Mouse (Mus musculus) MEL (cell line): ENCODE measurements around the gene Gm13539. TPM values are rescaled to one million over a fixed set of nuclear protein-coding genes. Genes with fewer than 3 reads are reported as not detected.

Source experiments
- DNase-seq: peaks from one replicate; pipeline ENCODE4 v3.0.0; 2011; ENCODE audit warnings: low read depth, low spot score
- H3K27ac ChIP-seq: 2 replicates; pipeline ENCODE4 v1.5.1; 2012; ENCODE audit warnings: low read depth, mild to moderate bottlenecking, control low read depth, low read length, moderate library complexity; ENCODE audit not compliant: control insufficient read depth
- H3K27me3 ChIP-seq, 2 experiments: fragments of 150-350 bp in 1 of 2; sonication (generic) in 1 of 2; 2 replicates each; pipeline ENCODE4 v1.6.1; 2012; ENCODE audit warnings: low read length in 2 of 2, mild to moderate bottlenecking in 2 of 2, improper control_type of control experiment in 1 of 2, moderate library complexity in 1 of 2; ENCODE audit not compliant: insufficient read depth in 2 of 2, control insufficient read depth in 1 of 2
- H3K36me3 ChIP-seq, 2 experiments: 2 replicates each; pipeline ENCODE4 v1.6.1; 2012 to 2014; ENCODE audit warnings: low read length in 2 of 2, improper control_type of control experiment in 1 of 2, inconsistent platforms in 1 of 2, mild to moderate bottlenecking in 1 of 2; ENCODE audit not compliant: insufficient read depth in 2 of 2, control insufficient read depth in 1 of 2
- H3K4me1 ChIP-seq, 2 experiments: fragments of 150-350 bp in 1 of 2; sonication (generic) in 1 of 2; 2 replicates each; pipeline ENCODE4 v1.6.1; 2012; ENCODE audit warnings: low read length in 2 of 2, improper control_type of control experiment in 1 of 2, mild to moderate bottlenecking in 1 of 2; ENCODE audit not compliant: insufficient read depth in 2 of 2, control insufficient read depth in 1 of 2
- H3K4me3 ChIP-seq, 2 experiments: fragments of 150-350 bp in 1 of 2; sonication (generic) in 1 of 2; 2 replicates each; pipeline ENCODE4 v1.5.1; 2012; ENCODE audit warnings: low read depth in 2 of 2, low read length in 2 of 2, mild to moderate bottlenecking in 2 of 2, moderate library complexity in 2 of 2, control low read depth in 1 of 2, improper control_type of control experiment in 1 of 2; ENCODE audit not compliant: control insufficient read depth in 1 of 2, insufficient read depth in 1 of 2
- H3K79me2 ChIP-seq: 2 replicates; pipeline ENCODE4 v1.6.1; 2012; ENCODE audit warnings: mild to moderate bottlenecking, low read length, moderate library complexity; ENCODE audit not compliant: control insufficient read depth, poor library complexity, insufficient read depth
- H3K9ac ChIP-seq: 2 replicates; pipeline ENCODE4 v1.6.1; 2012; ENCODE audit warnings: low read depth, mild to moderate bottlenecking, control low read depth, low read length, moderate library complexity; ENCODE audit not compliant: control insufficient read depth, poor library complexity, severe bottlenecking
- H3K9me3 ChIP-seq: fragments of 150-350 bp; sonication (generic); replicated peaks from 2 replicates; pipeline ENCODE4 v1.6.1; 2012; ENCODE audit warnings: mild to moderate bottlenecking, low read length, improper control_type of control experiment, moderate library complexity; ENCODE audit not compliant: insufficient read depth
- BHLHE40 ChIP-seq: IDR thresholded peaks from 2 replicates; pipeline ENCODE4 v1.6.1; 2012; ENCODE audit warnings: low read depth, mild to moderate bottlenecking, inconsistent platforms, low read length, improper control_type of control experiment, borderline replicate concordance
- E2F4 ChIP-seq: IDR thresholded peaks from 2 replicates; pipeline ENCODE4 v1.6.1; 2011; ENCODE audit warnings: low read depth, low read length, improper control_type of control experiment, borderline replicate concordance
- ELF1 ChIP-seq: IDR thresholded peaks from 2 replicates; pipeline ENCODE4 v1.6.1; 2014; ENCODE audit warnings: low read depth, mild to moderate bottlenecking, inconsistent platforms, low read length, improper control_type of control experiment, moderate library complexity
- ETS1 ChIP-seq: IDR thresholded peaks from 2 replicates; pipeline ENCODE4 v1.6.1; 2012; ENCODE audit warnings: low read depth, mild to moderate bottlenecking, inconsistent platforms, low read length, improper control_type of control experiment, moderate library complexity
- GABPA ChIP-seq: IDR thresholded peaks from 2 replicates; pipeline ENCODE4 v1.6.1; 2012; ENCODE audit warnings: low read depth, mild to moderate bottlenecking, inconsistent platforms, low read length, improper control_type of control experiment, moderate library complexity
- GATA1 ChIP-seq: IDR thresholded peaks from 2 replicates; pipeline ENCODE4 v1.6.1; 2011; ENCODE audit warnings: low read depth, low read length, improper control_type of control experiment
- JUND ChIP-seq: IDR thresholded peaks from 2 replicates; pipeline ENCODE4 v1.6.1; 2011; ENCODE audit warnings: low read depth, mild to moderate bottlenecking, improper control_type of control experiment, low read length
- KAT2A ChIP-seq: conservative IDR thresholded peaks from 2 replicates; pipeline ENCODE4 v1.6.1; 2012; ENCODE audit warnings: low read depth, low read length, improper control_type of control experiment, inconsistent platforms
- MAX ChIP-seq: IDR thresholded peaks from 2 replicates; pipeline ENCODE4 v1.6.1; 2011; ENCODE audit warnings: low read length, improper control_type of control experiment
- MAZ ChIP-seq: IDR thresholded peaks from 2 replicates; pipeline ENCODE4 v1.6.1; 2012; ENCODE audit warnings: low read depth, mild to moderate bottlenecking, inconsistent platforms, low read length, improper control_type of control experiment
- MEF2A ChIP-seq: IDR thresholded peaks from 2 replicates; pipeline ENCODE4 v1.6.1; 2014; ENCODE audit warnings: low read depth, mild to moderate bottlenecking, inconsistent platforms, low read length, improper control_type of control experiment; ENCODE audit not compliant: poor library complexity, insufficient replicate concordance, severe bottlenecking; ENCODE audit errors: extremely low read depth
- MXI1 ChIP-seq: IDR thresholded peaks from 2 replicates; pipeline ENCODE4 v1.6.1; 2011; ENCODE audit warnings: mild to moderate bottlenecking, low read depth, low read length, improper control_type of control experiment
- MYB ChIP-seq: IDR thresholded peaks from 2 replicates; pipeline ENCODE4 v1.6.1; 2011; ENCODE audit warnings: mild to moderate bottlenecking, low read depth, low read length, improper control_type of control experiment
- POLR2A ChIP-seq, 2 experiments: IDR thresholded peaks; 2 replicates each; pipeline ENCODE4 v1.6.1; 2011 to 2012; ENCODE audit warnings: low read length in 2 of 2, mild to moderate bottlenecking in 2 of 2, control low read depth in 1 of 2, improper control_type of control experiment in 1 of 2, low read depth in 1 of 2, moderate library complexity in 1 of 2; ENCODE audit not compliant: control insufficient read depth in 1 of 2, insufficient read depth in 1 of 2, poor library complexity in 1 of 2
- RAD21 ChIP-seq: IDR thresholded peaks from 2 replicates; pipeline ENCODE4 v1.6.1; 2011; ENCODE audit warnings: mild to moderate bottlenecking, low read depth, low read length, improper control_type of control experiment
- SMC3 ChIP-seq: IDR thresholded peaks from 2 replicates; pipeline ENCODE4 v1.6.1; 2011; ENCODE audit warnings: low read depth, low read length, improper control_type of control experiment
- TAL1 ChIP-seq: IDR thresholded peaks from 2 replicates; pipeline ENCODE4 v1.6.1; 2012; ENCODE audit warnings: mild to moderate bottlenecking, inconsistent platforms, low read length, moderate library complexity, mixed read lengths
- TBP ChIP-seq: IDR thresholded peaks from 2 replicates; pipeline ENCODE4 v1.8.0; 2011; ENCODE audit warnings: low read depth, low read length, improper control_type of control experiment
- UBTF ChIP-seq: IDR thresholded peaks from 2 replicates; pipeline ENCODE4 v1.6.1; 2012; ENCODE audit warnings: low read depth, mild to moderate bottlenecking, inconsistent platforms, low read length, improper control_type of control experiment, moderate library complexity, borderline replicate concordance; ENCODE audit not compliant: insufficient read depth
- USF1 ChIP-seq: IDR thresholded peaks from 2 replicates; pipeline ENCODE4 v1.6.1; 2014; ENCODE audit warnings: low read depth, mild to moderate bottlenecking, inconsistent platforms, low read length, improper control_type of control experiment, moderate library complexity
- USF2 ChIP-seq, 2 experiments: IDR thresholded peaks; 2 replicates each; pipeline ENCODE4 v1.6.1; 2011 to 2012; ENCODE audit warnings: improper control_type of control experiment in 2 of 2, low read length in 2 of 2, borderline replicate concordance in 1 of 2, inconsistent platforms in 1 of 2, low read depth in 1 of 2, mild to moderate bottlenecking in 1 of 2; ENCODE audit not compliant: insufficient read depth in 1 of 2
- polyA plus RNA-seq, 2 experiments: library from polyadenylated mRNA; stranded (reverse) in 1 of 2; unstranded in 1 of 2; fragments of >175 nt in 1 of 2; fragments of >200 nt in 1 of 2; gene quantifications; 2 replicates each; pipeline versions ENCODE4 v1.2.1 to v1.2.4; 2012; ENCODE audit warnings: low replicate concordance in 2 of 2, low read depth in 1 of 2; ENCODE audit not compliant: insufficient read length in 2 of 2, insufficient read depth in 1 of 2, missing spikeins in 1 of 2
- total RNA-seq: library from RNA; depleted of rRNA; stranded (reverse); fragments of 300-350 nt; gene quantifications from 2 replicates; pipeline ENCODE4 v1.2.3, GENCODE M21; 2012

Gm13539 gene
- total and polyA plus RNA-seq, 3 experiments = not detected

DNA sequence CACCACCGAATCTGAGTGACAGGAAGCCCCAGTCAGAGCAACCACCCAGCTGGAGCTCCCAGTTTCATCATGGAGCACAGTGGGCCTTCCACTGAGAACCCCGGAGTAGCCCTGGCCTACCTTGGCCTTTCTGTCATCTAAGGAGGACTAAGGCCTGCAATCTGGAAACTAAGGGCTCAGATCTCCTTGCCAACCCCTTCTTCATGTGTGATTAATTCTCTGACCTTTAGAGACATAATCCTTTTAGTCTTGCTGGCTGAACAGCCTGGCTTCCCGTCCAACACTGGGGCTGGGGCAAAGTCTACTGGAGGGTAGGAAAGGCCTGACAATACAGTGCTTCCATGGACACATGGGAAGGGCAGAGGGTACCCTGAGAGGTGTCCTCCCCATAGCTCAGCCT is 6.1 kb upstream of the Gm13539 start:
- H3K27me3 ChIP-seq = no peaks in the 10 kb centered on the region; a peak in 1 of 4 replicates
- H3K4me3 ChIP-seq = no peak overlapping the region
- H3K9ac ChIP-seq = no peak overlapping the region
- H3K9me3 ChIP-seq = no peaks in the 10 kb centered on the region
- TF ChIP-seq BHLHE40 (no peak), GABPA (no peak), UBTF (no peak), ELF1 (no peak), MYB (no peak), GATA1 (no peak), POLR2A (IDR thresholded peaks at IDR 0.05; ENCODE audit: control insufficient read depth in 1 of 2, insufficient read depth in 1 of 2, low read depth in 1 of 2, low read length in 2 of 2, poor library complexity in 1 of 2) (no peak), ETS1 (no peak), TAL1 (no peak), MAX (no peak), KAT2A (no peak), TBP (no peak), MAZ (no peak), USF2 (IDR thresholded peaks at IDR 0.05; ENCODE audit: borderline replicate concordance in 1 of 2, insufficient read depth in 1 of 2, low read depth in 1 of 2, low read length in 2 of 2) (no peak), JUND (no peak), SMC3 (no peak), MEF2A (no peak)
- TF ChIP-seq, all 39 proteins: peak for 0
- Histone ChIP-seq H3K79me2 (no peaks in the 10 kb centered on the region), H3K4me1 (0 out of 4 replicates have a peak, but pooled peaks cover 0 to 3% of the 10 kb centered on the region in 2 experiments), H3K27ac (no peak overlapping the region), H3K36me3 (no peaks in the 10 kb centered on the region)
- no peak for DNase-seq

DNA sequence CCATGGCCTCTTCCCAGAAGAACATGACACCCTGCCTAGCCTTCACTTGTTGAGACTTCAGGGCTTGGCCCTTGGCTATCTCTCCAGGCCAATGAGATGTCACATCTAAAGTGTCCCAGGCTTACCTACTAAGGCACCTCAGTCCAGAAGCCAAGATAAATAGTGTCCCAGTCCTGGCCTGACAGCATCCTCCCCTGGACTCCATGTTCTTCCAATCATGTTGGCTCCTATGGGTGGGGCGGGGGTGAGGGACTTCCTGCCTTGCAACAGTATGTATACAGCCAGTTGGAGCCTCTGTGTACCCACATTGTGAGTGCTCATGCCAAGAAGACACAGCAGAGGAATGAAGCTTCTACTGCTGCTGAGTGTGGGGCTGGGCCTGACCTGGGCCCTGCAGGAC is 5.3 kb upstream of the Gm13539 start, which contains the start of gene Lcn11:
TSS of gene Lcn11 (plus strand) at position 301 of the 400 bp plus-strand sequence.
- H3K9ac ChIP-seq = no peak within 1 kb of the TSS
- H3K4me1 ChIP-seq = no peaks in the 10 kb centered on the region
- H3K36me3 ChIP-seq = no peaks in the 10 kb centered on the region
- H3K27me3 ChIP-seq = no peaks in the 10 kb centered on the region; a peak in 1 of 4 replicates
- no peak for DNase-seq
- H3K27ac ChIP-seq = no peak within 1 kb of the TSS
- H3K9me3 ChIP-seq = no peaks in the 10 kb centered on the region
- no peaks in the 10 kb centered on the region for H3K79me2 ChIP-seq
- TF ChIP-seq USF1 (no peak), E2F4 (no peak), MXI1 (no peak), USF2 (IDR thresholded peaks at IDR 0.05; ENCODE audit: borderline replicate concordance in 1 of 2, insufficient read depth in 1 of 2, low read depth in 1 of 2, low read length in 2 of 2) (no peak), RAD21 (no peak), ETS1 (no peak), BHLHE40 (no peak), GABPA (no peak), KAT2A (no peak)
- H3K4me3 ChIP-seq = no peak within 1 kb of the TSS
